In the genomic region with DNA sequence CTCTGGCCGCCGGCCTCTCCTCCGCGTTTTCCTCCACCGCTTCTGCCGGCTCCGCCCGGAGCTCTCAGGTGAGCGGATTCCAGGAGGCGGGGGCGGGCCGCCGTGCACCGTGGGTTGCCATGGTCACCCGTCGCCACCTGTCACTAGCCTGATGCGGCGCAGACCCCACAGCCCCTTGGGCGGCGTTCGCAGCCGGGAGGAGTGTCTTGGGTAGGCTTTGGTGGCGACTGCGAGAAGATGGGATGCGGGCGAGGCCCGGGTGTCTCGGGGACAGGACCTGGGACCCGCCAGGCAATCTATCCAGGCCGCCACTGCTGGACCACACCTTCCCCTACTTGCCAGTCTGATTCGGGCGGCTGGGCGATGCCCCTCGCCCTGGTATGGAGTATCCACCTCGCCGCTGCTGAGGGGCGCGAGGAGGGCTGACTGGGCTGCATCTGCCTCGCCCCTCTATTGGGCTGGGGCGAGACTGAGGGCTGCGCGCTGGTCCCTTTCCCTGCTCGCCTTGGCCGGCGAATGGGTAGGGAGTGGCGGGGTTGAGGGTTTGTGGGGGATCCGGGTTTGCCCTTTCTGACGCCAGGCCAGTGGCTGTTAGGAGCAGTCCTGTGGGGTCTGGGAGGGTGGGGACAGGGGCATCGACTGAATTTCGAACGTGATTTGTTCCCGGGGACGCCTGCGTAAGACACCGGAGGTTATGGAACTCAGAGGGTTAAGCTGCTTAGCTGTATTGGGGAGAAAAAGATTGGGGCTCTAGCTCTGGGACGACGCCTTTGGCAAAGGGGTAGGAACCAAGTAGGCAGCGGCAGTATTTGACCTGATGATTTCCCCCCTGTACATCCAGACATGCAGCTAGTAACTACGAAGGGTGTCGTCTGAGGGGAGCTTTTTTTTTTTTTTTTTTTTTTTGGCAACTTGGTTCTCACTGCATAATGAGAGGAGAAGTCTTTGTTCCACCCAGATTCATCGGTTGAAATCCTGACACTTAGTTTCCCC, we compare ENCODE assay signal across 8 mouse cellular contexts. TPM values are rescaled to one million over a fixed set of nuclear protein-coding genes. Genes with fewer than 3 reads are reported as not detected.
DNase-seq lines count a peak whose midpoint lies in the region; ATAC-seq and TF ChIP-seq lines count a peak whose summit lies in the region.

No protein-coding gene starts in this region.

- peak overlapping the region; percentile 62 for H3K27ac ChIP-seq in heart, embryonic 11.5 days (ENCODE audit: low read depth, low read length)
- H3K27ac ChIP-seq in CH12.LX (ENCODE audit: insufficient read depth, low read depth): no peak overlapping the region
- H3K27ac ChIP-seq in midbrain, embryonic 14.5 days (replicated peaks; ENCODE audit: low read depth, low read length): peak overlapping the region; percentile 88

- TF ChIP-seq RAD21 in CH12.LX (IDR thresholded peaks at IDR 0.05; ENCODE audit: low read depth, low read length): no peak

- peak; percentile 68 for ATAC-seq in heart, embryonic 11.5 days (replicated peaks; ENCODE audit: insufficient number of reproducible peaks, low FRiP score, low TSS enrichment)
- ATAC-seq in midbrain, embryonic 14.5 days (ENCODE audit: low FRiP score, low TSS enrichment): peak; percentile 83

- no peak for TF ChIP-seq CTCF in CH12.LX (conservative IDR thresholded peaks at IDR 0.05 in 1 of 2, IDR thresholded peaks at IDR 0.05 in 1 of 2; ENCODE audit: low read depth in 2 of 2, low read length in 2 of 2)

- H3K27me3 ChIP-seq in heart, embryonic 11.5 days (ENCODE audit: control insufficient read depth, insufficient read depth, low read length): no peaks in the 10 kb centered on the region
- H3K27me3 ChIP-seq in CH12.LX (replicated peaks): peaks cover 3% of the 10 kb centered on the region
- no peaks in the 10 kb centered on the region for H3K27me3 ChIP-seq in midbrain, embryonic 14.5 days (ENCODE audit: control insufficient read depth, insufficient read depth, low read length)

- TF ChIP-seq EP300 in CH12.LX (IDR thresholded peaks at IDR 0.05; ENCODE audit: low read length): no peak

- intact Hi-C loops in heart, postnatal 14 days (cut with DNase I): no loop called here

- no peaks in the 10 kb centered on the region for H3K36me3 ChIP-seq in heart, embryonic 11.5 days (ENCODE audit: control insufficient read depth, insufficient read depth, low read length)
- no peaks in the 10 kb centered on the region for H3K36me3 ChIP-seq in CH12.LX (replicated peaks in 1 of 2; ENCODE audit: control insufficient read depth in 1 of 2, insufficient read depth in 1 of 2, low read length in 1 of 2)
- H3K36me3 ChIP-seq in midbrain, embryonic 14.5 days (ENCODE audit: control insufficient read depth, insufficient read depth, low read length): no peaks in the 10 kb centered on the region

- H3K4me1 ChIP-seq in heart, embryonic 11.5 days (ENCODE audit: control insufficient read depth, insufficient read depth, low read length): no peaks in the 10 kb centered on the region
- peaks cover 2 to 10% of the 10 kb centered on the region in 2 experiments; a peak in 3 of 4 replicates for H3K4me1 ChIP-seq in CH12.LX (ENCODE audit: control insufficient read depth in 1 of 2, insufficient read depth in 2 of 2)
- H3K4me1 ChIP-seq in midbrain, embryonic 14.5 days (ENCODE audit: control insufficient read depth, insufficient read depth, low read length): peaks cover 10% of the 10 kb centered on the region

- WGBS in heart, embryonic 11.5 days (ENCODE audit: insufficient replicate concordance): under 1% methylated on average over 57 of the region's 61 CpGs
- WGBS in midbrain, embryonic 14.5 days: under 1% methylated on average over 60 of the region's 61 CpGs

- peak overlapping the region; percentile 81 for H3K9ac ChIP-seq in heart, embryonic 11.5 days (ENCODE audit: low read depth, low read length)
- peak overlapping the region; percentile 53 for H3K9ac ChIP-seq in CH12.LX (ENCODE audit: insufficient read depth, low read depth)
- peak overlapping the region; percentile 70 for H3K9ac ChIP-seq in midbrain, embryonic 14.5 days (replicated peaks; ENCODE audit: low read length)

- TF ChIP-seq POLR2A in CH12.LX (IDR thresholded peaks at IDR 0.05; ENCODE audit: low read depth, low read length): no peak

- H3K9me3 ChIP-seq in heart, embryonic 11.5 days (replicated peaks; ENCODE audit: control insufficient read depth, low read length): no peaks in the 10 kb centered on the region
- H3K9me3 ChIP-seq in CH12.LX (replicated peaks; ENCODE audit: low read length): no peaks in the 10 kb centered on the region
- no peaks in the 10 kb centered on the region for H3K9me3 ChIP-seq in midbrain, embryonic 14.5 days (ENCODE audit: control insufficient read depth, low read length)

- peak overlapping the region; percentile 96 for H3K4me3 ChIP-seq in heart, embryonic 11.5 days (ENCODE audit: low read depth, low read length)
- H3K4me3 ChIP-seq in CH12.LX (replicated peaks in 1 of 3; ENCODE audit: low read depth in 2 of 3, low read length in 2 of 3, poor library complexity in 1 of 3): peak overlapping the region; percentile 69 to 86 (median 86)
- H3K4me3 ChIP-seq in midbrain, embryonic 14.5 days (replicated peaks; ENCODE audit: low read depth, low read length): peak overlapping the region; percentile 93

- peak overlapping the region; percentile 96 for H3K4me2 ChIP-seq in heart, embryonic 11.5 days
- H3K4me2 ChIP-seq in CH12.LX (ENCODE audit: insufficient read depth, low read depth, poor library complexity, severe bottlenecking): peak overlapping the region; percentile 61
- peak overlapping the region; percentile 72 for H3K4me2 ChIP-seq in midbrain, embryonic 14.5 days (ENCODE audit: low read length)

- DNase-seq in heart, postnatal 14 days: no peak
- no peak for DNase-seq in CH12.LX (ENCODE audit: extremely low read depth)
- DNase-seq in embryo, embryonic 11 days: peak; percentile 4
- peak; percentile 37 for DNase-seq in induced T-regulatory cell, adult 2 months (ENCODE audit: low read depth)
- peak; percentile 62 for DNase-seq in midbrain, embryonic 14.5 days
- no peak for DNase-seq in adrenal gland, adult 2 months
- DNase-seq in kidney, postnatal 25 days: no peak

- in situ Hi-C loops in CH12.LX (cut with MboI; ENCODE audit: low pct_ligation_motif_present, low pct_unique_long_range_greater_than_20kb, low sequenced_read_pairs): no loop called here

- dilution Hi-C loops in CH12.LX (cut with MboI; ENCODE audit: extremely low pct_ligation_motif_present, extremely low pct_unique_long_range_greater_than_20kb, low sequenced_read_pairs): no loop called here

- no peaks in the 10 kb centered on the region for H3K79me2 ChIP-seq in CH12.LX (replicated peaks; ENCODE audit: control insufficient read depth, extremely low read depth, insufficient read depth, poor library complexity, severe bottlenecking)

TF ChIP-seq in CH12.LX, 34 proteins besides CTCF, POLR2A, EP300 and RAD21 (continues in another document):
- TF ChIP-seq ZNF384 (IDR thresholded peaks at IDR 0.05; ENCODE audit: low read depth, low read length) (peak; percentile 74), TBP (conservative IDR thresholded peaks at IDR 0.05; ENCODE audit: low read depth, low read length) (no peak), CHD1 (IDR thresholded peaks at IDR 0.05; ENCODE audit: low read depth, low read length) (no peak)

RNA-seq across cellular contexts. Expression of a gene that starts 0.7 kb away (rescaled TPM):
- polyA plus RNA-seq in heart, embryonic 11.5 days (2014; fragmentation: Nextera tagmentation; extraction: Ambion mirVana): 7.5 and 8.9 TPM in 2 replicates
- total RNA-seq in heart, postnatal 14 days (2021): 1 to 10 TPM; 8.9 to 9.0 TPM
- 2.2 and 2.4 TPM in 2 replicates for total RNA-seq in CH12.LX (2012; rRNA removed)
- total RNA-seq in CH12.LX (2014; rRNA removed): 1.7 and 2.7 TPM in 2 replicates
- 2.7 and 4.6 TPM in 2 replicates for polyA plus RNA-seq in CH12.LX (2012; ENCODE audit: insufficient read length, low read depth)
- polyA plus RNA-seq in midbrain, embryonic 14.5 days (2014; fragmentation: Nextera tagmentation; extraction: Ambion mirVana): 83.3 and 123 TPM in 2 replicates
- total RNA-seq in adrenal gland, adult 2 months (2021): 10 to 100 TPM; 10.0 to 14.6 TPM
- 3.6 and 3.7 TPM in 2 replicates for polyA plus RNA-seq in adrenal gland, adult 2 months (2012; rRNA removed)

RNA-seq across cellular contexts. Expression of a gene that starts 20.3 kb away (rescaled TPM):
- polyA plus RNA-seq in heart, embryonic 11.5 days (2014; fragmentation: Nextera tagmentation; extraction: Ambion mirVana): 25.4 and 31.8 TPM in 2 replicates
- total RNA-seq in heart, postnatal 14 days (2021): 10 to 100 TPM; 17.3 to 17.8 TPM
- 9.6 and 10.0 TPM in 2 replicates for total RNA-seq in CH12.LX (2012; rRNA removed)
- 10.3 and 12.0 TPM in 2 replicates for total RNA-seq in CH12.LX (2014; rRNA removed)
- 19.7 and 20.9 TPM in 2 replicates for polyA plus RNA-seq in CH12.LX (2012; ENCODE audit: insufficient read length, low read depth)
- 63.4 and 63.6 TPM in 2 replicates for polyA plus RNA-seq in midbrain, embryonic 14.5 days (2014; fragmentation: Nextera tagmentation; extraction: Ambion mirVana)
- total RNA-seq in adrenal gland, adult 2 months (2021): 10 to 100 TPM; 28.7 to 30.3 TPM
- 0.78 and 0.98 TPM in 2 replicates for polyA plus RNA-seq in adrenal gland, adult 2 months (2012; rRNA removed)

RNA-seq across cellular contexts. Expression of a gene that starts 29.6 kb away (rescaled TPM):
- polyA plus RNA-seq in heart, embryonic 11.5 days (2014; fragmentation: Nextera tagmentation; extraction: Ambion mirVana): 31.7 and 34.6 TPM in 2 replicates
- 10 to 100 TPM; 25.4 to 25.6 TPM for total RNA-seq in heart, postnatal 14 days (2021)
- 11.3 and 12.0 TPM in 2 replicates for total RNA-seq in CH12.LX (2012; rRNA removed)
- 18.4 and 18.7 TPM in 2 replicates for total RNA-seq in CH12.LX (2014; rRNA removed)
- 13.1 and 14.4 TPM in 2 replicates for polyA plus RNA-seq in CH12.LX (2012; ENCODE audit: insufficient read length, low read depth)
- polyA plus RNA-seq in midbrain, embryonic 14.5 days (2014; fragmentation: Nextera tagmentation; extraction: Ambion mirVana): 45.5 and 63.0 TPM in 2 replicates
- 10 to 100 TPM; 51.1 to 60.5 TPM for total RNA-seq in adrenal gland, adult 2 months (2021)
- 2.5 and 3.3 TPM in 2 replicates for polyA plus RNA-seq in adrenal gland, adult 2 months (2012; rRNA removed)

RNA-seq across cellular contexts. Expression of a gene that starts 55.5 kb away (rescaled TPM):
- 0.59 and 0.63 TPM in 2 replicates for polyA plus RNA-seq in heart, embryonic 11.5 days (2014; fragmentation: Nextera tagmentation; extraction: Ambion mirVana)
- total RNA-seq in heart, postnatal 14 days (2021): under 1 TPM; 0.24 to 0.81 TPM
- total RNA-seq in CH12.LX (2012; rRNA removed) (0.13 and 0.17 TPM in 2 replicates), CH12.LX (2014; rRNA removed) (0.05 TPM in 1 of 2 replicates, not detected in the other)
- polyA plus RNA-seq in CH12.LX (2012; ENCODE audit: insufficient read length, low read depth): 0.26 and 0.27 TPM in 2 replicates
- 18.8 and 21.8 TPM in 2 replicates for polyA plus RNA-seq in midbrain, embryonic 14.5 days (2014; fragmentation: Nextera tagmentation; extraction: Ambion mirVana)
- 1 to 10 TPM; 2.4 to 6.5 TPM for total RNA-seq in adrenal gland, adult 2 months (2021)
- 2.4 and 2.5 TPM in 2 replicates for polyA plus RNA-seq in adrenal gland, adult 2 months (2012; rRNA removed)

RNA-seq across cellular contexts. Expression of a gene that starts 57.9 kb away (rescaled TPM):
- polyA plus RNA-seq in heart, embryonic 11.5 days (2014; fragmentation: Nextera tagmentation; extraction: Ambion mirVana): not detected in 2 replicates
- not detected for total RNA-seq in heart, postnatal 14 days (2021)
- 2.5 TPM in 1 of 2 replicates, not detected in the other for total RNA-seq in CH12.LX (2012; rRNA removed)
- 0.38 TPM in 1 of 2 replicates, not detected in the other for total RNA-seq in CH12.LX (2014; rRNA removed)
- 0.94 TPM in 1 of 2 replicates, not detected in the other for polyA plus RNA-seq in CH12.LX (2012; ENCODE audit: insufficient read length, low read depth)
- polyA plus RNA-seq in midbrain, embryonic 14.5 days (2014; fragmentation: Nextera tagmentation; extraction: Ambion mirVana): 1.6 and 1.9 TPM in 2 replicates
- not detected for total RNA-seq in adrenal gland, adult 2 months (2021)
- polyA plus RNA-seq in adrenal gland, adult 2 months (2012; rRNA removed): not detected in 2 replicates

Comparison
In these comparisons a context has a peak if more than half of its experiments do, and no peak if none do; other contexts are left out.
1. DNase-seq: peak in embryo, embryonic 11 days (single experiment), induced T-regulatory cell, adult 2 months (single experiment) and midbrain, embryonic 14.5 days (single experiment); none in heart, postnatal 14 days (0 of 2), CH12.LX (single experiment), adrenal gland, adult 2 months (single experiment) and kidney, postnatal 25 days (0 of 2).
2. RNA of a gene that starts 20.3 kb away (polyA plus RNA-seq): 63.4 to 63.6 TPM in midbrain, embryonic 14.5 days, 25.4 to 31.8 TPM in heart, embryonic 11.5 days and 19.7 to 20.9 TPM in CH12.LX; 0.78 to 0.98 TPM in adrenal gland, adult 2 months; every median in the first group is over 10 times any median in the second.
3. Peak in every context shown above with its lines, with median percentiles within 50 percentile points of each other: H3K4me2 ChIP-seq, H3K4me3 ChIP-seq and H3K9ac ChIP-seq.